Mouse (Mus musculus) G1E (cell line): ENCODE results near the gene Pafah2.

Source experiments
- CTCF ChIP-seq: IDR thresholded peaks from 2 replicates; pipeline ENCODE4 v1.5.1; 2012; ENCODE audit warnings: low read depth, low read length, inconsistent platforms, mixed read lengths
- GATA1 ChIP-seq: IDR thresholded peaks from 2 replicates; pipeline ENCODE4 v1.6.1; 2012; ENCODE audit warnings: borderline replicate concordance, low read length, inconsistent platforms, mixed read lengths

DNA sequence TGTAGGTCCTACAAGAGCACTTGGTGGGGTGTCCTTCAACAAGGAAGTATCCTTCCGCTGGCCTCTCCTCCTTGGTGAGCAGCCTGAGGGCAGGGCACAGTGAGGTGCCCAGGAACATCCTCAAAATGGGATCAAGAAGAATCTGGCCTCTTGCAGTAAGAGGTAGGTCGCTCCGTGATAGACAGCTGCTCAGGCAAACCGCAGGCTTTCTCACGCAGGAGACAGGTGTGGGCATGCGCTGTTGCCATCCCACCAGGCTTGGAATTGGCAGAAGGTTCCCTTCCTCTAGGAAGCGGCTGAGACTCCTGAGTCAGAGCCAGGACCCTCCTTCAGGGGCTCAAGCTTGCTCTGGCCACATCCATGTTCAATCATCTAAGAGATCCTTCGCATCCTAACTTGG lies 22.8 kb upstream of the Pafah2 start:
- no peak for TF ChIP-seq CTCF
- no peak for TF ChIP-seq GATA1
